Mouse (Mus musculus): ENCODE results near the gene Csrnp2. TPM values are rescaled to one million over a fixed set of nuclear protein-coding genes. Genes with fewer than 3 reads are reported as not detected.
"Not testable (repeated sequence)": the region's sequence is repeated elsewhere in the genome, so short reads cannot be mapped to it uniquely, and the experiment has no call there.

The Csrnp2 gene
- polyA plus RNA-seq (2014; fragmentation: Nextera tagmentation; extraction: Ambion mirVana) = 14.5 and 18.6 TPM in 2 replicates

DNA sequence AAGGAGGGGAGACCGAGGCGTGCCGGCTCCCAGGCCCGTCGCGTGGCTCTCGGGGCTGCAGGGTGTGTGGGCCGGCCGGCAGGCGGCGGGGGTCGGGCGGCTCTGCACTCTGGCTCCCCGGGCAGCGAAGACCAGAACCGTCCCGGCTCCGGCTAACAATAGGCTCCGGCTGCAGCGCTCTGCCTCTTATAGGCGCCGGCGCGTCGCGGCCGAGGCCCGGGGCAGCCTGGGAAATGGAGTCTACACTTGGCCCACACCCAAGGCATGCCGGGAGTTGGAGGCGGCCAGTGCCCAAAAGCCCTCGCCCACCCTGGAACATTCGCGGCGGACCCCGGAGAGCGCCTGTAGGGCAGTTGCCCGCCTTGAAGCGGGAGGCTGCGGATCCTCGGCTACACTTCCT lies at the start of gene Csrnp2:
TSS of gene Csrnp2 (minus strand) at position 387 of the 400 bp plus-strand sequence.
- H3K9me3 ChIP-seq (ENCODE audit: control insufficient read depth, low read length) = no peaks in the 10 kb centered on the region
- H3K27me3 ChIP-seq (ENCODE audit: control insufficient read depth, insufficient read depth, low read length) = no peaks in the 10 kb centered on the region
- H3K4me2 ChIP-seq (replicated peaks; ENCODE audit: low read depth, low read length) = peak within 1 kb of the TSS; percentile 86
- H3K4me3 ChIP-seq (ENCODE audit: low read length) = peak within 1 kb of the TSS; percentile 88
- ATAC-seq (ENCODE audit: low FRiP score, low TSS enrichment) = peak; percentile 97
- H3K9ac ChIP-seq (ENCODE audit: low read depth, low read length) = peak within 1 kb of the TSS; percentile 96
- peaks cover 24% of the 10 kb centered on the region; the same call in 1 of the 2 replicates for H3K4me1 ChIP-seq (ENCODE audit: control insufficient read depth, insufficient read depth, low read length)
- peak within 1 kb of the TSS; percentile 95 for H3K27ac ChIP-seq (ENCODE audit: low read depth, low read length)
- WGBS = under 1% methylated on average over 38 of the region's 40 CpGs
- H3K36me3 ChIP-seq (ENCODE audit: control insufficient read depth, insufficient read depth, low read length) = no peaks in the 10 kb centered on the region

DNA sequence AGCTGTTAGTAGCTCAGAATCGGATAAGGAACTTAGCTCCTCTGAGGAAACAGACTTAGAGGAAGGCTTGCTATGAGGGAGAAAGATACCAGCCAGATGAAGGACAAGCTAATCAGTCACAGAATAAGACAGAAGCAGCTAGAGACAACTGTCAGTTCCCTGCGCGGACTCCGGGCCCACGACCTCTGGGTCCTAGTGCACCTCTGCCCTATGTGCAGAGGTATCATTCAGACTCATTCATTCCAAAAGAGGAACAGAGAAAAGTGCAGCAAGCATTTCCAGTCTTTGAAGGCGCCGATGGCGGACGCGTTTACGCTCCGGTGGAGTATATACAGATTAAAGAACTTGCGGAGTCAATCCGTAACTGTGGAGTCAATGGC lies 48.4 kb upstream of the Csrnp2 start:
- not testable (repeated sequence) for H3K4me2 ChIP-seq (replicated peaks; ENCODE audit: low read depth, low read length); H3K9me3 ChIP-seq (ENCODE audit: control insufficient read depth, low read length); H3K4me3 ChIP-seq (ENCODE audit: low read length); H3K27me3 ChIP-seq (ENCODE audit: control insufficient read depth, insufficient read depth, low read length); H3K4me1 ChIP-seq (ENCODE audit: control insufficient read depth, insufficient read depth, low read length); H3K27ac ChIP-seq (ENCODE audit: low read depth, low read length); H3K9ac ChIP-seq (ENCODE audit: low read depth, low read length); ATAC-seq (ENCODE audit: low FRiP score, low TSS enrichment)
- peaks cover 12% of the 10 kb centered on the region; the same call in 1 of the 2 replicates for H3K36me3 ChIP-seq (ENCODE audit: control insufficient read depth, insufficient read depth, low read length)
- WGBS = 98% methylated on average over 12 of the region's 14 CpGs

DNA sequence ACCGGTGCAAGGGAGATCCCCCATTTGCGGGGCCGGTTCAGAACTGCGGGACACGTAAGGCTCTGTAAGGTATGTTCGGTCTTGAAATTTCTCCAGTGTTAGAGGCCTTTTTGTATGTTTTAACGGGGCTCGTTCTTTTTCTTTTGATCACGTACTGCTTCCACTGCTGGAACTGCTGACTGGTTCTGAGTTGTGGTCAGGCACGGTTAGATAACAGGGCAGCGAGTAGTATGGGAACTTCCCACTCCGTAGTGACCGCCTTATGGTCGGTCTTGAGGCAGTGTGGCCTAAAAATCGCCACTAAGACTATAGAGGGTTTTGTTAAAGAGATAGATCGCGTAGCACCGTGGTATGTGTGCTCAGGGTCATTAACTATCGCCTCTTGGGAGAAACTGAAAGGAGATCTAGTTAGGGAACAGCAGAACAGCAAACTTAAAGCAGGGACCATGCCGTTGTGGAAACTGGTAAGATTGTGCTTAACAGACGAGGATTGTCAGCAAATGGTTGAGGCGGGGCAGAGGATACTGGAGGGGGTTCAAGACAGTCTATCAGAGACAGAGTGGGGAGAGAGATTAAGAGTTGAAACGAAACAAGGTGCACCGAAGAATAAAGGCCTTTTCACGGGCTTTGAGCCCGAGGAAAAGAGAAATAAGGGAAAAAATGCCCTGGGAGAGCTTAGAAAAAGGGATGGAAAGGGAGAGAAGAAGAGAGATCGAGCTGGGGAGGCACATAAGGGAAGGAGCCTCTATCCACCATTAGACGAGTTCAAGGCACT lies 47.8 kb upstream of the Csrnp2 start:
- not testable (repeated sequence) for H3K36me3 ChIP-seq (ENCODE audit: control insufficient read depth, insufficient read depth, low read length); H3K9me3 ChIP-seq (ENCODE audit: control insufficient read depth, low read length); H3K4me2 ChIP-seq (replicated peaks; ENCODE audit: low read depth, low read length); H3K4me1 ChIP-seq (ENCODE audit: control insufficient read depth, insufficient read depth, low read length); H3K4me3 ChIP-seq (ENCODE audit: low read length); H3K9ac ChIP-seq (ENCODE audit: low read depth, low read length); ATAC-seq (ENCODE audit: low FRiP score, low TSS enrichment); H3K27me3 ChIP-seq (ENCODE audit: control insufficient read depth, insufficient read depth, low read length); H3K27ac ChIP-seq (ENCODE audit: low read depth, low read length)
- 97% methylated on average over 25 of the region's 28 CpGs for WGBS

DNA sequence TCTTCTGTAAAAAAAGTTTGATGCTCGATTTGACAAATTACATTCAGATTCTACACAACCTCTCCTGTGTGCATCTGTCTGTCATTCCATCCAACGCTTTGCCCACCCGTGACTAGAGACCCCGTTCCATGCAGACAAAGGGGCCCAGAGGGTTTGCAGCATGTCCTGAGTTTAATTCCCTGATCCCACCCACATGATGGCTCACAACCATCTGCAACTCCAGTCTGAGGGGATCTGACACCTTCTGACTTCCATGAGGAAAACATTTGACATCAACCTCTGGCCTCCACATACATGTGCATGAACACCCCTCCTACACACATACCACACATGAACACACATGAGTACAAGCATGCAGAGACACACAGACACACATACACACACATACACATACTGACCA lies 46.1 kb upstream of the Csrnp2 start:
- no peak for ATAC-seq (ENCODE audit: low FRiP score, low TSS enrichment)
- no peak overlapping the region for H3K27ac ChIP-seq (ENCODE audit: low read depth, low read length)
- no peak overlapping the region for H3K9ac ChIP-seq (ENCODE audit: low read depth, low read length)
- H3K4me3 ChIP-seq (ENCODE audit: low read length) = no peak overlapping the region
- H3K4me2 ChIP-seq (replicated peaks; ENCODE audit: low read depth, low read length) = no peak overlapping the region
- H3K9me3 ChIP-seq (ENCODE audit: control insufficient read depth, low read length) = peaks cover 9% of the 10 kb centered on the region; the same call in 1 of the 2 replicates
- H3K4me1 ChIP-seq (ENCODE audit: control insufficient read depth, insufficient read depth, low read length) = no peaks in the 10 kb centered on the region
- WGBS = 98% methylated on average over 4 of the region's 4 CpGs
- peaks cover 10% of the 10 kb centered on the region; the same call in 1 of the 2 replicates for H3K36me3 ChIP-seq (ENCODE audit: control insufficient read depth, insufficient read depth, low read length)
- no peaks in the 10 kb centered on the region for H3K27me3 ChIP-seq (ENCODE audit: control insufficient read depth, insufficient read depth, low read length)

DNA sequence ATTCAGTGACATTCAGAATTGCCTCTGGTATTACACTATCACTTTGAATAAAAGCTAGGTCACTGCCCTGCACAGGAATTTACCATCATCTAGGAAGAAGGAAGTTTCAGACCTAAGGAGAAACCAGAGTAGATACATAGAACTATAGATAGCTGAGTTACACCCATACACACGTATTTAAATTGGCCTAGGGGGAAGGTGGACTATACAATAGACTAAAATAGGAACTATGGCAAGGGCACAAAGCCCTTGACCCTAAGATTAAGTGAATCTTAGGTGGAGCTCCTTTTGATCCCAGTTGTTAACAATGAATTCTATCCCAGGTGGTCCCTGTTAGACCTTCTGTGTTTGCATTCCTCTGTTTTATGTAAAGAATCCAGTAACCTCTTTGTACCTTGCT lies 45.7 kb upstream of the Csrnp2 start:
- not testable (repeated sequence) for H3K27me3 ChIP-seq (ENCODE audit: control insufficient read depth, insufficient read depth, low read length); H3K36me3 ChIP-seq (ENCODE audit: control insufficient read depth, insufficient read depth, low read length); H3K4me3 ChIP-seq (ENCODE audit: low read length); H3K4me1 ChIP-seq (ENCODE audit: control insufficient read depth, insufficient read depth, low read length); ATAC-seq (ENCODE audit: low FRiP score, low TSS enrichment); H3K4me2 ChIP-seq (replicated peaks; ENCODE audit: low read depth, low read length); H3K27ac ChIP-seq (ENCODE audit: low read depth, low read length); H3K9me3 ChIP-seq (ENCODE audit: control insufficient read depth, low read length); H3K9ac ChIP-seq (ENCODE audit: low read depth, low read length)
- WGBS = 94% methylated on average over 1 of the region's 1 CpGs

DNA sequence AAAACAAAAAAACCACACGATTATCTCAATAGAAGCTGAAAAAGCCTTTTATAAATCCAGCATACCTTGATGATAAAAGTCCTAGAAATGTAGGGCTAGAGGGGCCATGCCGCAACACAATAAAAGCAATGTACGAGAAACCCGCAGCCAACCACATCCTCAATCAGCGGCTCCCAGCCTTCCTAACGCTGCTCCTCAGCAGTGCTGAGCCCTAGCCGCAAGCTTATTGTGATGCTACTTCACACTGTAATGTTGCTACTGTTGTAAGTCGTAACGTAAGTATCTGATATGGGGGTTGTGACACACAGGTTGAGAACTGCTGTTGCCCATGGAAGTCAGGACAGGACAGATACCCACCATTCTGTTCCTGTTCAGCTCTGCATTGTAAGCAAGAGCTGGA lies 44.1 kb upstream of the Csrnp2 start:
- 95% methylated on average over 9 of the region's 9 CpGs for WGBS

DNA sequence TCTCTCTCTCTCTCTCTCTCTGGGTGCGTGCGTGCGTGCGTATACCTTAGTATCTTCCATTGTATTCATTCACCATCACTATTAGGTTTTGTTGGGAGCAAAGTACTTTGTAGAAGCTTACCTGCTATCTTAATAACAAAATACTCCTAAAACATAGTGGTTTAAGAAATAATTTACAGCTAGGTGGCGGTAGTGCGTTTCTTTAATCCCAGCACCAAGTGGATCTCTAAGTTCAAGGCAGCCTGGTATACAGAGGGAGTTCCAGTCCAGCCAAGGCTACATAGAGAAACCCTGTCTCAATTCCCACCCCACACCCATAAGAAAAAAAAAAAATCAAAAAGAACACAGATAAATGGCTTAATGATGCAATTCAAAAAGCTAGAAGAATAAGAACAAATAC lies 42.6 kb upstream of the Csrnp2 start:
- Histone ChIP-seq H3K27ac (ENCODE audit: low read depth, low read length) (no peak overlapping the region), H3K36me3 (ENCODE audit: control insufficient read depth, insufficient read depth, low read length) (peaks cover 17% of the 10 kb centered on the region; the same call in 1 of the 2 replicates), H3K4me2 (replicated peaks; ENCODE audit: low read depth, low read length) (no peak overlapping the region), H3K4me3 (ENCODE audit: low read length) (no peak overlapping the region), H3K4me1 (ENCODE audit: control insufficient read depth, insufficient read depth, low read length) (no peaks in the 10 kb centered on the region), H3K27me3 (ENCODE audit: control insufficient read depth, insufficient read depth, low read length) (no peaks in the 10 kb centered on the region), H3K9ac (ENCODE audit: low read depth, low read length) (no peak overlapping the region), H3K9me3 (ENCODE audit: control insufficient read depth, low read length) (peaks cover 3% of the 10 kb centered on the region; the same call in 1 of the 2 replicates)
- WGBS = 85% methylated on average over 6 of the region's 6 CpGs
- no peak for ATAC-seq (ENCODE audit: low FRiP score, low TSS enrichment)

More for the DNA sequence above, 44.1 kb upstream of the Csrnp2 start:
- Histone ChIP-seq H3K36me3 (ENCODE audit: control insufficient read depth, insufficient read depth, low read length) (peaks cover 10% of the 10 kb centered on the region; the same call in 1 of the 2 replicates), H3K27ac (ENCODE audit: low read depth, low read length) (no peak overlapping the region), H3K4me3 (ENCODE audit: low read length) (no peak overlapping the region), H3K27me3 (ENCODE audit: control insufficient read depth, insufficient read depth, low read length) (no peaks in the 10 kb centered on the region), H3K4me1 (ENCODE audit: control insufficient read depth, insufficient read depth, low read length) (no peaks in the 10 kb centered on the region), H3K9me3 (ENCODE audit: control insufficient read depth, low read length) (peaks cover 6% of the 10 kb centered on the region; the same call in 1 of the 2 replicates), H3K9ac (ENCODE audit: low read depth, low read length) (no peak overlapping the region), H3K4me2 (replicated peaks; ENCODE audit: low read depth, low read length) (no peak overlapping the region)
- no peak for ATAC-seq (ENCODE audit: low FRiP score, low TSS enrichment)

DNA sequence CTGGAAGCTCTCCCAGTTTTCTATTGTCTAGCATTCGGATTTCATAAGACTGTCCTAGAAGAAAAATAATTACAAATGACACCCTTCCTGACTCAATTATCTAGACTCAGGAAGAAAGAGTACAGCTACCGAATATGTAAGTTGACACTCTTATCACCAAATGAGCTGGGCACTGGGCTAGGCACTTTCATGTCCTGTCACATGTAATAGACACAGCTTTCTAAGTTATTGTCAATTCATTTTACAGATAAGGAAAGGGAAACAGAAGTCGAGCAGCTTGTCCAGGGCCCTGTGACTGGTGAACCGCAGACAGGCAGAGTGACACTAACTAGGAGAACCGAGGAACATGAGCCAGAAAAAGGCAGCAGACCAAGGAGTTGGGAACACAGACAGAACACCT lies 32.6 kb upstream of the Csrnp2 start:
- Histone ChIP-seq H3K36me3 (ENCODE audit: control insufficient read depth, insufficient read depth, low read length) (peaks cover 18% of the 10 kb centered on the region; the same call in 1 of the 2 replicates), H3K4me2 (replicated peaks; ENCODE audit: low read depth, low read length) (no peak overlapping the region)
- 68% methylated on average over 5 of the region's 5 CpGs for WGBS

DNA sequence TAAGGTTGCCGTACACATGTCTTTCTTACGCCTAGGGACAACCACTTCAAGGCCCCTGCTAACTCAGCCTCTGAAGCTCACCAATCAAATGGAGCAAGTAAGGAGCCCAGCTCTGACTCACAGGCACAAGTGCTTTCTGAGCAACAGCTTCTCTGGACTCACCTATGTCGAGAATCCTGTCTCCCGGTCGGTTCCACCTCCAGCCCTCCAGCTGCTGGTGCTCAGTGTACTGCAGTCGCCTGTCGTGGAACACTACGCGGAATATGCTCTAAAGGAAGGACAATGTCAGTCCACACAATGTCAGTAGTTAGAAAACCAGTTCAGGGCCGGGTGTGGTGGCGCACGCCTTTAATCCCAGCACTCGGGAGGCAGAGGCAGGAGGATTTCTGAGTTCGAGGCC lies 30.1 kb upstream of the Csrnp2 start:
- Histone ChIP-seq H3K27ac (ENCODE audit: low read depth, low read length) (no peak overlapping the region), H3K9ac (ENCODE audit: low read depth, low read length) (no peak overlapping the region), H3K36me3 (ENCODE audit: control insufficient read depth, insufficient read depth, low read length) (peaks cover 31% of the 10 kb centered on the region), H3K27me3 (ENCODE audit: control insufficient read depth, insufficient read depth, low read length) (no peaks in the 10 kb centered on the region), H3K4me3 (ENCODE audit: low read length) (no peak overlapping the region), H3K4me2 (replicated peaks; ENCODE audit: low read depth, low read length) (no peak overlapping the region), H3K9me3 (ENCODE audit: control insufficient read depth, low read length) (no peaks in the 10 kb centered on the region), H3K4me1 (ENCODE audit: control insufficient read depth, insufficient read depth, low read length) (no peaks in the 10 kb centered on the region)
- no peak for ATAC-seq (ENCODE audit: low FRiP score, low TSS enrichment)
- WGBS = 97% methylated on average over 14 of the region's 14 CpGs

More for the DNA sequence above, 32.6 kb upstream of the Csrnp2 start:
- no peaks in the 10 kb centered on the region for H3K4me1 ChIP-seq (ENCODE audit: control insufficient read depth, insufficient read depth, low read length)
- no peaks in the 10 kb centered on the region for H3K9me3 ChIP-seq (ENCODE audit: control insufficient read depth, low read length)
- no peak overlapping the region for H3K27ac ChIP-seq (ENCODE audit: low read depth, low read length)
- no peak overlapping the region for H3K9ac ChIP-seq (ENCODE audit: low read depth, low read length)
- no peak overlapping the region for H3K4me3 ChIP-seq (ENCODE audit: low read length)
- ATAC-seq (ENCODE audit: low FRiP score, low TSS enrichment) = no peak
- no peaks in the 10 kb centered on the region for H3K27me3 ChIP-seq (ENCODE audit: control insufficient read depth, insufficient read depth, low read length)
